Mouse (Mus musculus) liver, postnatal 0 days (tissue): ENCODE measurements around the gene Gipc3. TPM values are rescaled to one million over a fixed set of nuclear protein-coding genes. Genes with fewer than 3 reads are reported as not detected.

Experiments used
- ATAC-seq: fragments of 200-750 bp; cut with Nextera tagmentation; 2 replicates; pipeline ENCODE4 v1.8.0; 2017; ENCODE audit warnings: mild to moderate bottlenecking, moderate library complexity
- DNase-seq: peaks from one replicate; pipeline ENCODE4 v3.0.0-alpha.2; 2016
- H3K27ac ChIP-seq: fragments of 300-500 bp; sonication (generic); 2 replicates; pipeline ENCODE4 v1.5.1; 2014; ENCODE audit warnings: antibody characterized with exemption, moderate library complexity, mild to moderate bottlenecking, low read depth
- H3K27me3 ChIP-seq: fragments of 300-500 bp; sonication (generic); 2 replicates; pipeline ENCODE4 v1.6.1; 2014; ENCODE audit warnings: low read length, control low read depth, mixed read lengths; ENCODE audit not compliant: insufficient read depth
- H3K36me3 ChIP-seq: fragments of 300-500 bp; sonication (generic); replicated peaks from 2 replicates; pipeline ENCODE4 v1.6.1; 2014; ENCODE audit warnings: mild to moderate bottlenecking, control low read depth, low read length, moderate library complexity, mixed read lengths; ENCODE audit not compliant: insufficient read depth
- H3K4me1 ChIP-seq: fragments of 300-500 bp; sonication (generic); 2 replicates; pipeline ENCODE4 v1.6.1; 2014; ENCODE audit warnings: antibody characterized with exemption, mild to moderate bottlenecking, control low read depth; ENCODE audit not compliant: insufficient read depth
- H3K4me2 ChIP-seq: fragments of 300-500 bp; sonication (generic); 2 replicates; pipeline ENCODE4 v1.6.1; 2014; ENCODE audit warnings: low read depth, mild to moderate bottlenecking, low read length, moderate library complexity, mixed read lengths
- H3K4me3 ChIP-seq: fragments of 300-500 bp; sonication (generic); 2 replicates; pipeline ENCODE4 v1.5.1; 2014; ENCODE audit warnings: low read depth, low read length
- H3K9ac ChIP-seq: fragments of 300-500 bp; sonication (generic); replicated peaks from 2 replicates; pipeline ENCODE4 v1.6.1; 2014; ENCODE audit warnings: mild to moderate bottlenecking, moderate library complexity
- H3K9me3 ChIP-seq: fragments of 300-500 bp; sonication (generic); 2 replicates; pipeline ENCODE4 v1.6.1; 2016; ENCODE audit warnings: mild to moderate bottlenecking, control low read depth, low read length, mixed read lengths
- CTCF ChIP-seq: sonication (generic); IDR thresholded peaks from 2 replicates; pipeline ENCODE4 v1.5.1; 2016; ENCODE audit warnings: antibody characterized with exemption, low read depth
- EP300 ChIP-seq: IDR thresholded peaks from 2 replicates; pipeline ENCODE4 v1.6.1; 2016; ENCODE audit warnings: antibody characterized with exemption, low read depth, mild to moderate bottlenecking
- WGBS: fragments of 180-500 bp; shearing (Covaris S2); extraction: QIAGEN DNeasy Blood & Tissue Kit; methylation state at CpG from one replicate; pipeline ENCODE4 v1.1.7; 2014; ENCODE audit not compliant: insufficient replicate concordance; 5-methylcytosine and 5-hydroxymethylcytosine counted together
- polyA plus RNA-seq: library from polyadenylated mRNA; unstranded; fragments of >200 nt; fragmentation: Nextera tagmentation; extraction: Ambion mirVana; gene quantifications from 2 replicates; pipeline ENCODE4 v1.2.1, GENCODE M21; 2015

Gene Gipc3
- 0.02 and 0.08 TPM in 2 replicates for polyA plus RNA-seq

DNA sequence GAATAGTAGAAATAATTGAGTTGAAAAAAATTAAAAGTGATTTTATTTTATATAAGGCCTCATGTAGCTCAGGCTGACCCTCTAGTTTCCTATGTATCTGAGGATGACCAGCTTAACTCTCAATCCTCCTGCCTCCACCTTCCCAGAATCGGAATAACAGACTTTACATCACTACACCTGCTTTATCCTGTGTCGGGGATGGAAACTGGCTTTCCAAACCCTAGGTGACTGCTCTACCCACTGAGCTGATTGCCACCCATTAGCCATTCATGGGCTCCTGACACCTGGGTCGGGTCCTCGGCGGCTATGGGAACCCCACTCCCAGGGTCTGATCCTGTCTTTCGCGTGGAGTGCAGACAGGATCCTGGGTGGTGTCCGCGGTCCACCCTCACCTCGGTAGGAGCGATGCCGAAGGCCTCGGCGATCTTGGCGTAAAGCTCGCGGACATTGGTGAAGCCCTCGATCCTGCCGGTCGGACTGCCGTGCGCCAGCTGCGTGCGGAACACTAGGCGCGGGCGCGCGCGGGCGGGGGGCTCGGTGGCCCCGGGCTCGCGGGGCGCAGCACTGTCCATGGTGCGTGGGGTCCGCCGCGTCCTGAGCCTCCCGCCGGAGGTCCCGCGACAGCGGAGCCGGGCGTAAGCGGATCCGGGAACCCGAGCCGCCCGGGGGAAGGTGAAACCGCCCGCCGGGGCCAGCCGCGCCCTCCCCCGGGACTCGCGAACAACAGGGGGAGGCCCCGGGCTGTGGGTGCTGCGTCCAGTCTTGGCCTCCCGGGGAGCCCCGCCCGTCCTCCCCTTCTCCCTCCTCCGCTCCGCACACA, at the start of gene Gipc3:
Gene Gipc3, minus strand, starts transcription at position 581 of the 820 bp plus-strand sequence.
- DNase-seq (no peak), ATAC-seq (no peak)
- H3K4me3 ChIP-seq, result peak within 1 kb of the TSS; percentile 48
- WGBS, result 6% methylated on average over 45 of the region's 67 CpGs
- TF ChIP-seq EP300 (no peak), CTCF (no peak)
- H3K27me3 ChIP-seq, result peaks cover 30% of the 10 kb centered on the region
- peaks cover 3% of the 10 kb centered on the region; the same call in 1 of the 2 replicates for H3K36me3 ChIP-seq
- H3K9ac ChIP-seq, result 0 out of 2 replicates have a peak within 1 kb of the TSS, but pooled peaks have one; percentile 36
- no peak within 1 kb of the TSS for H3K27ac ChIP-seq
- no peaks in the 10 kb centered on the region for H3K9me3 ChIP-seq
- H3K4me2 ChIP-seq, result peak within 1 kb of the TSS; percentile 75
- peaks cover 18% of the 10 kb centered on the region for H3K4me1 ChIP-seq

GRCm38 (mm10) chr10:81392781-81393185, 49.7 kb upstream of the Gipc3 start, which contains the start of gene Smim24:
Gene Smim24 (plus strand): TSS chr10:81393051.
- Histone ChIP-seq H3K36me3 (peaks cover 8% of the 10 kb centered on the region), H3K27me3 (no peaks in the 10 kb centered on the region), H3K4me3 (peak within 1 kb of the TSS; percentile 29), H3K9ac (peak within 1 kb of the TSS; percentile 60), H3K27ac (peak within 1 kb of the TSS; percentile 44), H3K9me3 (no peaks in the 10 kb centered on the region), H3K4me1 (peaks cover 25% of the 10 kb centered on the region), H3K4me2 (peak within 1 kb of the TSS; percentile 62)
- DNase-seq (no peak), ATAC-seq (no peak; the same call in 1 of the 2 replicates)
- 48% methylated on average over 14 of the region's 14 CpGs for WGBS
- TF ChIP-seq EP300 (no peak), CTCF (no peak)

DNA sequence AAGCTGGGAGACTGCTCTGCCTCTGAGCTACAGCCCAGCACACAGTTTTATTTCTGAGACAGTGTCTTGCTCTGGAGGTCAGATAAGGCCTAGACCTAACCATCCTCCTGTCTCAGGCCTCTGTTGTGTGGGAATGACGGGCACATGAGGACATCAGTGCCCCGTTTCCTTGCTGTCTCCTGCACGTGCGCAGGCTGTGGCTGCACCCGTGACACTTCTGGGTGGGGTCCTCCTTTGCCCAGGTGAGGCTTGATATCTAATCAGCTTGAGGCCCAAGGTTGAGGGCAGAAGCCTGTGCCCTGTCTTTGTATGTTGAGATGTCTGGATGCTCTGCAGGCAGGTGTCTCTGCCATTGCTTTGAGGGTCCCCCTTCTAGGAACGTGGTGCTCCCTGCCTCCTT, 49.2 kb upstream of the Gipc3 start:
- Histone ChIP-seq H3K9ac (no peak overlapping the region), H3K36me3 (peaks cover 9% of the 10 kb centered on the region), H3K4me3 (no peak overlapping the region), H3K9me3 (no peaks in the 10 kb centered on the region), H3K4me2 (no peak overlapping the region), H3K27ac (no peak overlapping the region), H3K4me1 (peaks cover 25% of the 10 kb centered on the region), H3K27me3 (no peaks in the 10 kb centered on the region)
- TF ChIP-seq CTCF (no peak), EP300 (no peak)
- DNase-seq (no peak), ATAC-seq (no peak)
- 69% methylated on average over 6 of the region's 6 CpGs for WGBS

DNA sequence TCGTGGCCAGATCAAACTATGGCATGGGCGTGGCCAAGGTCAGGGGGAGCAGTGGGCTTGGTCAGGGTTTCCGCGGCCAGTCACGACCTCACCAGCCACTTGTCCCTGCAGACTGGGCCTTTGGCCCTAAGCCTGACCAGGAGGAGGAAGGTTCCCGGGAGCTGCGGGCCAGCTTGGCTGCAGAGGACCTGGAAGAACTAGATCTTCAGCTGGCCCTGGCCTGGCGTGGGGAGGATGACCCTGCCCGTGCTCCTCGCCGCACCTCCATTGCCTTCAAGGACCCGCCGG, 47.6 kb upstream of the Gipc3 start:
- Histone ChIP-seq H3K9me3 (no peaks in the 10 kb centered on the region), H3K4me2 (no peak overlapping the region), H3K36me3 (peaks cover 24% of the 10 kb centered on the region), H3K9ac (no peak overlapping the region), H3K4me1 (peaks cover 31% of the 10 kb centered on the region), H3K27me3 (no peaks in the 10 kb centered on the region), H3K4me3 (no peak overlapping the region), H3K27ac (no peak overlapping the region)
- DNase-seq, result no peak
- no peak for ATAC-seq
- WGBS, result 84% methylated on average over 12 of the region's 13 CpGs
- TF ChIP-seq CTCF (no peak), EP300 (no peak)

DNA sequence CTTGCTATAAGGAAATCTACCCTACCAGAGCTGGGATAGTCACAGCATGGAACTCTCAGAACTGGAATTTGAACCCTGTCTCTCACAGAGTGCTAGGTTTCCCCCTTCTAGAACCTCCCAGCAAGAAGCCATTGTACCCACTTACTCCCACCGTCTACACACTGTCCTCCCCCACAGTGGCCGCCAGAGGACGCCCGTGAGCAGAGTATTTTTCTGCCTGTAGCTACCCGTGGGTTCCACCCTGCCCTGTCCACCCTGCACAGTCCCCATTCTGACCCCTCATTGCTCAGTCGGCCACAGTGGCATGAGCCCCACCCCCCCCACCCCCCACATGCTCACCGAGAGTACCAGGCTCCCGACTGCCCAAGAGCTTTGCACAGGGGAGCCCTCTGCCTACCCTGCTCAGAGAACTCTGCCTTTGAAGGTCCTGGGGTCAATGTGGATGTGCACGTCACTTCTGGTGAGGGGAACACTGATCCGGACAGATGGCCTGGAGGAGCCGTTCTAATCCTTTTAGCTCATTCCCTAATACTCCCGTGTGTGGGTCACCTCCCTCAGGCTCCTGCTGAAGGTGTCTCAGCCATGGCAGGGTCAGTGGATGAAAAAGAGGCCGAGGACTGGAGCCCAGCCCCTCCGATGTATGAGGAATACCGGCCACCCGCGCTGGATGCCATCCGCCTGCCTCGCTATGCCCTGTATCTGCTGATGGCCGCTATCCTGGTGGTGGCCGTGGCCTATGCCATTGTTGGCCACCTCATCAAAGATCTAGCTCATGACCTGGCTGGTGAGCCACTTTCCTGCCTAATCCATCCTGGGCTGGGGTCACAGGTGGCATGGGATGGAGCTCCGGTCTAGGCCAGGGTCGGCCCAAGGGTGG, 47.0 kb upstream of the Gipc3 start:
- Histone ChIP-seq H3K4me3 (no peak overlapping the region), H3K27me3 (no peaks in the 10 kb centered on the region), H3K9me3 (no peaks in the 10 kb centered on the region), H3K27ac (no peak overlapping the region), H3K36me3 (peaks cover 24% of the 10 kb centered on the region), H3K4me1 (peaks cover 37% of the 10 kb centered on the region), H3K4me2 (no peak overlapping the region), H3K9ac (no peak overlapping the region)
- TF ChIP-seq EP300, result no peak
- TF ChIP-seq CTCF, result peak; percentile 96
- DNase-seq (peak; percentile 86), ATAC-seq (peak; percentile 62)
- WGBS, result 55% methylated on average over 23 of the region's 23 CpGs

GRCm38 (mm10) chr10:81389373-81389772, 46.3 kb upstream of the Gipc3 start:
- Histone ChIP-seq H3K36me3 (peaks cover 24% of the 10 kb centered on the region), H3K4me1 (peaks cover 39% of the 10 kb centered on the region), H3K4me3 (no peak overlapping the region), H3K9ac (no peak overlapping the region), H3K27me3 (no peaks in the 10 kb centered on the region), H3K4me2 (no peak overlapping the region), H3K27ac (no peak overlapping the region), H3K9me3 (no peaks in the 10 kb centered on the region)
- 69% methylated on average over 3 of the region's 3 CpGs for WGBS
- DNase-seq, result no peak
- no peak for ATAC-seq
- no peak for TF ChIP-seq CTCF
- no peak for TF ChIP-seq EP300
